Mouse (Mus musculus): ENCODE measurements around the gene Gm49388. TPM values are rescaled to one million over a fixed set of nuclear protein-coding genes. Genes with fewer than 3 reads are reported as not detected.
"Not testable (repeated sequence)": the region's sequence is repeated elsewhere in the genome, so short reads cannot be mapped to it uniquely, and the experiment has no call there.

Gm49388 gene
- total and polyA plus RNA-seq, 2 experiments: not detected

DNA sequence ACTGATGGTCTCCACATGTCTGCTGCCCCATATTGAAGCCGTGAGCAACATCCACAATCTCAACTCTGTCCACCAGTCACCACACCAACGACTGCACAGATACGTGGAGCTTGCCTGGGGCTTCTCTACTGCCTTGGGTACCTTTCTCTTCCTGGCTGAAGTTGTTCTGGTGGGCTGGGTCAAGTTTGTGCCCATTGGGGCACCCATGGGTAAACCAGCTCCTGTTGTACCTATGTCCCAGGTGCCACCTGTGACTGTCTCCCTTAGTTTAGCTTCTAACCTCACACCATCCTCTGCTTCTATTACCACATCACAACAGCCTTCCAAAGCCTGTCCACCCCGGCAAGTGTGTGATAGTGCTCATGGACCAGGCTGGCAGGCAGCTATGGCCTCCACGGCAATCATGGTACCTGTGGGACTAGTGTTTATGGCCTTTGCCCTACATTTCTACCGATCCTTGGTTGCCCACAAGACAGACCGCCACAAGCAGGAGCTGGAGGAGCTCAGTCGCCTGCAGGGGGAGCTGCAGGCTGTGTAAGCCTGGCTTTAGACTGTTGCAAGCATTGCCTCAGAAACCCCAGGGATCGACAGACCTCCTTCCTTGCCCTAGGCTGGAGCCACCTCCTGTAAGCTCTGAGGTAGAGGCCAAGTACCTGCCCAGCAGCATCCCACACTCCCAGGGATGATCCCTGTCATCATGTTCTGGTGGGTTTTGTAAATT is 11.6 kb upstream of the Gm49388 start:
- Histone ChIP-seq H3K9ac (ENCODE audit: low read depth, low read length) (no peak overlapping the region), H3K4me1 (ENCODE audit: control insufficient read depth, insufficient read depth, low read length) (peaks cover 21% of the 10 kb centered on the region), H3K27me3 (ENCODE audit: control insufficient read depth, insufficient read depth, low read length) (no peaks in the 10 kb centered on the region), H3K79me2 (ENCODE audit: control insufficient read depth, insufficient read depth, low read length) (peaks cover 8% of the 10 kb centered on the region; the same call in 1 of the 2 replicates), H3K27ac (replicated peaks; ENCODE audit: insufficient read depth, low read depth, low read length) (no peak overlapping the region), H3K4me3 (ENCODE audit: insufficient read depth, low read depth, low read length) (no peak overlapping the region), H3K36me3 (ENCODE audit: control insufficient read depth, insufficient read depth, low read length) (no peaks in the 10 kb centered on the region)
- 42% methylated on average over 9 of the region's 9 CpGs for WGBS
- TF ChIP-seq POLR2A (IDR thresholded peaks at IDR 0.05; ENCODE audit: extremely low read depth, insufficient read depth, low read length) (no peak), CTCF (IDR thresholded peaks at IDR 0.05; ENCODE audit: low read depth, low read length) (peak; percentile 88)
- peak; percentile 58 for DNase-seq (ENCODE audit: extremely low read depth, low read depth, low spot score)

- peaks cover 14% of the 10 kb centered on the region for H3K36me3 ChIP-seq (ENCODE audit: control insufficient read depth, insufficient read depth, low read length)
- H3K4me1 ChIP-seq (ENCODE audit: control insufficient read depth, insufficient read depth, low read length): peaks cover 14% of the 10 kb centered on the region; the same call in 1 of the 2 replicates
- 68% methylated on average over 7 of the region's 7 CpGs for WGBS
- not testable (repeated sequence) for H3K27me3 ChIP-seq (ENCODE audit: control insufficient read depth, insufficient read depth, low read length); H3K79me2 ChIP-seq (ENCODE audit: control insufficient read depth, insufficient read depth, low read length); H3K27ac ChIP-seq (replicated peaks; ENCODE audit: insufficient read depth, low read depth, low read length); DNase-seq (ENCODE audit: extremely low read depth, low read depth, low spot score)
- H3K4me3 ChIP-seq (ENCODE audit: insufficient read depth, low read depth, low read length): peak overlapping the region; percentile 97; the same call in 1 of the 2 replicates
- peak overlapping the region; percentile 66 for H3K9ac ChIP-seq (ENCODE audit: low read depth, low read length)
These were observed 9.6 kb upstream of the Gm49388 start for GRCm38 (mm10) chr7:127775837-127776236.

GRCm38 (mm10) chr7:127776426-127776825 is 9.0 kb upstream of the Gm49388 start, which contains the start of gene Setd1a:
TSS of gene Setd1a (plus strand) at chr7:127776670.
- under 1% methylated on average over 23 of the region's 23 CpGs for WGBS
- peak within 1 kb of the TSS; percentile 97 for H3K4me3 ChIP-seq (ENCODE audit: insufficient read depth, low read depth, low read length)
- no peaks in the 10 kb centered on the region for H3K27me3 ChIP-seq (ENCODE audit: control insufficient read depth, insufficient read depth, low read length)
- H3K9ac ChIP-seq (ENCODE audit: low read depth, low read length): peak within 1 kb of the TSS; percentile 97
- DNase-seq (ENCODE audit: extremely low read depth, low read depth, low spot score): no peak
- no peak for TF ChIP-seq CTCF (IDR thresholded peaks at IDR 0.05; ENCODE audit: low read depth, low read length)
- no peak for TF ChIP-seq POLR2A (IDR thresholded peaks at IDR 0.05; ENCODE audit: extremely low read depth, insufficient read depth, low read length)
- H3K27ac ChIP-seq (replicated peaks; ENCODE audit: insufficient read depth, low read depth, low read length): peak within 1 kb of the TSS; percentile 95
- peaks cover 11% of the 10 kb centered on the region; the same call in 1 of the 2 replicates for H3K4me1 ChIP-seq (ENCODE audit: control insufficient read depth, insufficient read depth, low read length)
- H3K36me3 ChIP-seq (ENCODE audit: control insufficient read depth, insufficient read depth, low read length): peaks cover 20% of the 10 kb centered on the region
- peaks cover 8% of the 10 kb centered on the region; the same call in 1 of the 2 replicates for H3K79me2 ChIP-seq (ENCODE audit: control insufficient read depth, insufficient read depth, low read length)

- peak; percentile 85 for DNase-seq (ENCODE audit: extremely low read depth, low read depth, low spot score)
- Histone ChIP-seq H3K4me1 (ENCODE audit: control insufficient read depth, insufficient read depth, low read length) (peaks cover 11% of the 10 kb centered on the region; the same call in 1 of the 2 replicates), H3K36me3 (ENCODE audit: control insufficient read depth, insufficient read depth, low read length) (peaks cover 22% of the 10 kb centered on the region), H3K79me2 (ENCODE audit: control insufficient read depth, insufficient read depth, low read length) (peaks cover 8% of the 10 kb centered on the region; the same call in 1 of the 2 replicates), H3K27me3 (ENCODE audit: control insufficient read depth, insufficient read depth, low read length) (no peaks in the 10 kb centered on the region), H3K27ac (replicated peaks; ENCODE audit: insufficient read depth, low read depth, low read length) (peak overlapping the region; percentile 95), H3K9ac (ENCODE audit: low read depth, low read length) (peak overlapping the region; percentile 97), H3K4me3 (ENCODE audit: insufficient read depth, low read depth, low read length) (peak overlapping the region; percentile 97)
- TF ChIP-seq POLR2A (IDR thresholded peaks at IDR 0.05; ENCODE audit: extremely low read depth, insufficient read depth, low read length) (peak; percentile 58; the same call in 1 of the 2 replicates), CTCF (IDR thresholded peaks at IDR 0.05; ENCODE audit: low read depth, low read length) (no peak)
- under 1% methylated on average over 70 of the region's 70 CpGs for WGBS
These were observed 8.4 kb upstream of the Gm49388 start for GRCm38 (mm10) chr7:127776878-127777473.

GRCm38 (mm10) chr7:127777474-127778266 is 7.7 kb upstream of the Gm49388 start:
- no peak for DNase-seq (ENCODE audit: extremely low read depth, low read depth, low spot score)
- H3K36me3 ChIP-seq (ENCODE audit: control insufficient read depth, insufficient read depth, low read length): peaks cover 28% of the 10 kb centered on the region
- H3K27me3 ChIP-seq (ENCODE audit: control insufficient read depth, insufficient read depth, low read length): no peaks in the 10 kb centered on the region
- H3K27ac ChIP-seq (replicated peaks; ENCODE audit: insufficient read depth, low read depth, low read length): peak overlapping the region; percentile 95
- H3K4me1 ChIP-seq (ENCODE audit: control insufficient read depth, insufficient read depth, low read length): peaks cover 11% of the 10 kb centered on the region; the same call in 1 of the 2 replicates
- 3% methylated on average over 66 of the region's 66 CpGs for WGBS
- H3K4me3 ChIP-seq (ENCODE audit: insufficient read depth, low read depth, low read length): peak overlapping the region; percentile 97
- peaks cover 8% of the 10 kb centered on the region; the same call in 1 of the 2 replicates for H3K79me2 ChIP-seq (ENCODE audit: control insufficient read depth, insufficient read depth, low read length)
- H3K9ac ChIP-seq (ENCODE audit: low read depth, low read length): peak overlapping the region; percentile 97
- TF ChIP-seq CTCF (IDR thresholded peaks at IDR 0.05; ENCODE audit: low read depth, low read length): no peak
- TF ChIP-seq POLR2A (IDR thresholded peaks at IDR 0.05; ENCODE audit: extremely low read depth, insufficient read depth, low read length): 0 out of 2 replicates have a peak, but pooled peaks have one; percentile 31
